Mouse (Mus musculus): ENCODE data around the gene Pon3.

Pon3 gene

GRCm38 (mm10) chr6:5177967-5178891 is 77.9 kb downstream of the Pon3 start:
- DNase-seq: no peak

GRCm38 (mm10) chr6:5174179-5174812 is 81.8 kb downstream of the Pon3 start:
- DNase-seq: no peak

- DNase-seq: no peak
Observed at GRCm38 (mm10) chr6:5172571-5172970, 83.5 kb downstream of the Pon3 start.

GRCm38 (mm10) chr6:5171418-5171817 is 84.7 kb downstream of the Pon3 start:
- no peak for DNase-seq

All from thymus, postnatal 14 days (tissue).